Mouse (Mus musculus) ES-E14 (cell line): ENCODE results near the gene Lonrf2.

Experiments used
- CHD2 ChIP-seq: IDR thresholded peaks from 2 replicates; pipeline ENCODE4 v1.6.1; 2014; ENCODE audit warnings: mild to moderate bottlenecking, low read depth, low read length, inconsistent platforms
- HCFC1 ChIP-seq: IDR thresholded peaks from 2 replicates; pipeline ENCODE4 v1.6.1; 2012; ENCODE audit warnings: low read length, inconsistent platforms, borderline replicate concordance; ENCODE audit not compliant: insufficient read depth
- MAFK ChIP-seq: IDR thresholded peaks from 2 replicates; pipeline ENCODE4 v1.6.1; 2014; ENCODE audit warnings: mild to moderate bottlenecking, low read depth, low read length, inconsistent platforms; ENCODE audit not compliant: insufficient read depth
- ZC3H11A ChIP-seq: IDR thresholded peaks from 2 replicates; pipeline ENCODE4 v1.6.1; 2012; ENCODE audit warnings: low read depth, mild to moderate bottlenecking, inconsistent platforms, low read length, borderline replicate concordance
- ZNF384 ChIP-seq: IDR thresholded peaks from 2 replicates; pipeline ENCODE4 v1.6.1; 2012; ENCODE audit warnings: low read depth, low read length, inconsistent platforms

- TF ChIP-seq ZC3H11A (no peak), MAFK (no peak), CHD2 (no peak), HCFC1 (no peak), ZNF384 (no peak)
Measured at GRCm38 (mm10) chr1:38852250-38852649, 15.7 kb upstream of the Lonrf2 start.
